ENCODE assay signal across 9 mouse cellular contexts in genomic region chr7:72239782-72240493, GRCm38 (mm10).
A peak's percentile ranks its signal among the peaks of the same experiment; 100 is the strongest.
DNase-seq lines count a peak whose midpoint lies in the region; ATAC-seq and TF ChIP-seq lines count a peak whose summit lies in the region.
"Had no signal": no experiment of that assay in that cellular context is flagged by ENCODE, and none has a peak within 500 bp of the region (broad histone marks: within the 10 kb centered on the region; RNA-seq: fewer than 3 reads in every experiment).

No protein-coding gene starts in this region.

- H3ac ChIP-seq in C2C12 (ENCODE audit: control insufficient read depth, insufficient read length, low read depth), result no peak overlapping the region

- H3K79me2 ChIP-seq in heart, adult 2 months (replicated peaks; ENCODE audit: control insufficient read depth, insufficient read depth, low read length), result no peaks in the 10 kb centered on the region
- H3K79me2 ChIP-seq in C2C12 (ENCODE audit: control insufficient read depth, insufficient read depth), result no peaks in the 10 kb centered on the region

- DNase-seq in heart, adult 2 months, result peak in 1 of 2 experiments; percentile 7
- DNase-seq in heart, postnatal 25 days (ENCODE audit: low spot score), result no peak
- DNase-seq in frontal cortex, postnatal 36 days (ENCODE audit: low spot score in 2 of 2), result peak; percentile 31 to 78
- peak; percentile 24 to 38 for DNase-seq in kidney, postnatal 36 days
- no peak for DNase-seq in ovary, postnatal 10 days (ENCODE audit: low spot score)

- no peaks in the 10 kb centered on the region for H3K4me1 ChIP-seq in heart, adult 2 months (ENCODE audit: control insufficient read depth, insufficient read depth, low read length)
- H3K4me1 ChIP-seq: limb, embryonic 15.5 days had no signal

- no peak for TF ChIP-seq POLR2A in heart, adult 2 months (IDR thresholded peaks at IDR 0.05; ENCODE audit: insufficient read depth, low read depth, low read length)

- TF ChIP-seq EP300 in heart, adult 2 months (IDR thresholded peaks at IDR 0.05; ENCODE audit: insufficient read depth, low read depth, low read length), result no peak

- 29% methylated on average over 3 of the region's 3 CpGs for WGBS in heart, adult 2 months

- no peaks in the 10 kb centered on the region for H3K27me3 ChIP-seq in heart, adult 2 months (ENCODE audit: control insufficient read depth, insufficient read depth, low read length)
- no peaks in the 10 kb centered on the region for H3K27me3 ChIP-seq in C2C12 (ENCODE audit: control insufficient read depth, insufficient read depth, insufficient read length)

- H3K79me3 ChIP-seq in C2C12 (ENCODE audit: low read depth), result no peaks in the 10 kb centered on the region

- H3K9ac ChIP-seq in heart, adult 2 months (ENCODE audit: low read depth, low read length), result no peak overlapping the region
- H3K9ac ChIP-seq: limb, embryonic 15.5 days had no signal

- intact Hi-C loops in heart, adult 2 months (cut with DNase I), result loop anchor here (1.0 to 5.0 kb wide), 2 partner anchors 93 to 122 kb away; no protein-coding TSS in a partner anchor
- intact Hi-C loops in heart, postnatal 25 days (cut with DNase I), result loop anchor here (1.0 kb wide), 1 partner anchor 122 kb away; no protein-coding TSS in a partner anchor

- TF ChIP-seq CTCF in heart, adult 2 months (IDR thresholded peaks at IDR 0.05), result peak; percentile 89
- peak; percentile 15 for TF ChIP-seq CTCF in C2C12 (IDR thresholded peaks at IDR 0.05; ENCODE audit: control insufficient read depth, insufficient read depth, insufficient read length)

- H3K4me3 ChIP-seq in heart, adult 2 months, result no peak overlapping the region
- H3K4me3 ChIP-seq in C2C12 (ENCODE audit: insufficient read depth, poor library complexity, severe bottlenecking), result no peak overlapping the region
- H3K4me3 ChIP-seq: limb, embryonic 15.5 days had no signal

- H3K27ac ChIP-seq in heart, adult 2 months, result no peak overlapping the region
- H3K27ac ChIP-seq: limb, embryonic 15.5 days had no signal

- H3K36me3 ChIP-seq in heart, adult 2 months (ENCODE audit: control insufficient read depth, insufficient read depth, low read length), result no peaks in the 10 kb centered on the region
- H3K36me3 ChIP-seq in C2C12 (ENCODE audit: control insufficient read depth, insufficient read depth), result no peaks in the 10 kb centered on the region
- H3K36me3 ChIP-seq: limb, embryonic 15.5 days had no signal

- ATAC-seq in activated CD4-positive, CD25-positive, alpha-beta regulatory T cell, adult 4 months, result peak; percentile 78
- ATAC-seq in megakaryocyte progenitor cell, adult 5-6 weeks (replicated peaks; ENCODE audit: poor library complexity), result peak; percentile 94

TF ChIP-seq in C2C12, 6 proteins besides CTCF, POLR2A, EP300 and RAD21:
- TF ChIP-seq MAX (IDR thresholded peaks at IDR 0.05) (no peak), USF1 (IDR thresholded peaks at IDR 0.05; ENCODE audit: low read depth) (no peak), FOSL1 (IDR thresholded peaks at IDR 0.05; ENCODE audit: insufficient read depth, low read length, poor library complexity, severe bottlenecking) (no peak), CEBPB (IDR thresholded peaks at IDR 0.05; ENCODE audit: low read depth) (no peak), MYOD1 (IDR thresholded peaks at IDR 0.05; ENCODE audit: control insufficient read depth, insufficient read length, low read depth) (no peak), MYOG (IDR thresholded peaks at IDR 0.05; ENCODE audit: control insufficient read depth, extremely low read depth, insufficient read length) (no peak)

Comparison
In these comparisons a context has a peak if more than half of its experiments do, and no peak if none do; other contexts are left out.
1. DNase-seq: peak in frontal cortex, postnatal 36 days (2 of 2) and kidney, postnatal 36 days (2 of 2); none in heart, postnatal 25 days (single experiment) and ovary, postnatal 10 days (single experiment).